Mouse (Mus musculus): ENCODE measurements around the gene Ncdn. TPM values are rescaled to one million over a fixed set of nuclear protein-coding genes. Genes with fewer than 3 reads are reported as not detected.

The Ncdn gene
- total and polyA plus RNA-seq, 3 experiments = 10.3 to 89.1 (median 16.9) TPM

DNA sequence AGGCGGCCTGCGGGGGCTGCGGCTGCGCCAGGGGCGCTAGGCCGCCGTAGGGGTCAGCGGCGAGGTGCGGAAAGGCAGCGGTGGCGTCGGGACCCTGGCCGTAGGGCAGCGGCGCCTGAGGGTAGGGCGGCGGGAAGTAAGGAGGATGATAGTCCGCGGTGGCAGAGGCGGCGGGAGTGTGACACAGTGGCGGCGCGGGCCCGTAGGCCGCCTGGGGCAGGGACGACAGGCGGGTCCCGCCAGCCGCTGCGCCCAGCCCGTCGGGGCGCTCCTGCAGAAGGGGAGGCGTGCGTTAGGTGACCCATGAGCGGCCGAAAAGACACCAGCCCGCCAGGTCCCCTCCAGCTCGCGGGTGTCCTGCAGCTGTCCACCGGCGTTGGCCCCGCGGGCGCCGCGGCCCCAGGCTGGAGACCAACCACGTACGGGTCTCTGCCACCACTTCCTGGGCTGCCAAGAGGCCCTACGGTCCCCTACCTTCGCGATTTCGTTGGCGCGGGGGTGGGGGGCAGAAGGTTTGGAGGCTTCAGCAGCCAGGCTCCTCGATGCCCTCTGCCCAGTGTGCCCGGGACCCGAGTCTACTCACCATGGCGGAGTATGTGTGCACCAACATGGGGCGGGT is 17.7 kb downstream of the Ncdn start:
- Histone ChIP-seq H3K4me1 (ENCODE audit: insufficient read depth, low read depth, low read length) (no peaks in the 10 kb centered on the region), H3K9me3 (replicated peaks) (peaks cover 14% of the 10 kb centered on the region), H3K36me3 (replicated peaks) (no peaks in the 10 kb centered on the region), H3K27me3 (ENCODE audit: insufficient read depth, low read length) (peaks cover 35% of the 10 kb centered on the region), H3K4me3 (ENCODE audit: low read depth, low read length) (no peak overlapping the region)
- DNase-seq (ENCODE audit: low spot score) = no peak
- ATAC-seq (ENCODE audit: extremely low read depth, insufficient number of reproducible peaks, low FRiP score, poor library complexity, severe bottlenecking) = no peak
- no peak for TF ChIP-seq GATA2 (IDR thresholded peaks at IDR 0.05; ENCODE audit: borderline replicate concordance, low read depth, low read length)
- no peak for TF ChIP-seq CTCF (IDR thresholded peaks at IDR 0.05; ENCODE audit: low read depth, low read length)
- TF ChIP-seq POLR2AphosphoS5 (IDR thresholded peaks at IDR 0.05; ENCODE audit: insufficient replicate concordance, low read depth, low read length) = no peak
- TF ChIP-seq GATA1 (IDR thresholded peaks at IDR 0.05; ENCODE audit: borderline replicate concordance, low read length) = no peak
- TF ChIP-seq TAL1 (conservative IDR thresholded peaks at IDR 0.05; ENCODE audit: low read depth, low read length) = no peak

DNA sequence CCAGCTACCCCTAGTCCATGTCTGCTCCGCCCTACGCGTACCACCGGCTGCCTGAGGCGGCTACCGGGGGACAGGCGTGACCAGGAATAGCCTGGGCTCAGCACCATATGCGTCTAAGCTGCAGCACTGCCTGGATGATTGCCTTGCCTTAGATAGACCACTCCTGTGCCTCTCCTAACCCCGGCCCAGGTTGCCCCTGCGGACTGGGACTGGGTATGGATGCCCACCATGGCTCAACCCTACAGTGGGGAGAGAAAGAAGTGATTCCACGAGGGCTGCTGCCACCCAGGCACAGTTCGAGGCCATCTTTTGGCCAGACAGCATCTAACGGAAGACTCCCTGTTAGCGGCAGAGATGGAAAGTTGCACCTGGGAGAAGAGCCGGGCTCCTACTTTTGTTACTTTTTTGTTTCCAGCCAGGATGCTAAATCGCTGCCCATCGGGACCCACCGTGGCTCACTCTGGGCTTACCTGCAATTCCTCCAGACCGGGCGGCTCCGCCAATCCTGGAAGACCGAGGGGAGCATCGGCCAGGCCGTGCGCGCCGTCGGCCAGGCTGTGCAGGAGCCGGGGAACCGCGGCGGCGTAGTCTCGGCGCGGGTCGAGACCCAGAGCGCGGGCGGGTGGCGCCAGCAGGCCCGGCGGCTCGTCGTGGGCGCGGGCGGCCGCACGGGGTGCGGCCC is 18.4 kb downstream of the Ncdn start:
- DNase-seq (ENCODE audit: low spot score) (no peak), ATAC-seq (ENCODE audit: extremely low read depth, insufficient number of reproducible peaks, low FRiP score, poor library complexity, severe bottlenecking) (no peak)
- Histone ChIP-seq H3K4me1 (ENCODE audit: insufficient read depth, low read depth, low read length) (no peaks in the 10 kb centered on the region), H3K27me3 (ENCODE audit: insufficient read depth, low read length) (peaks cover 35% of the 10 kb centered on the region), H3K36me3 (replicated peaks) (no peaks in the 10 kb centered on the region), H3K9me3 (replicated peaks) (peaks cover 14% of the 10 kb centered on the region), H3K4me3 (ENCODE audit: low read depth, low read length) (no peak overlapping the region)
- TF ChIP-seq POLR2AphosphoS5 (IDR thresholded peaks at IDR 0.05; ENCODE audit: insufficient replicate concordance, low read depth, low read length) = no peak
- TF ChIP-seq GATA2 (IDR thresholded peaks at IDR 0.05; ENCODE audit: borderline replicate concordance, low read depth, low read length) = no peak
- TF ChIP-seq CTCF (IDR thresholded peaks at IDR 0.05; ENCODE audit: low read depth, low read length) = no peak
- no peak for TF ChIP-seq TAL1 (conservative IDR thresholded peaks at IDR 0.05; ENCODE audit: low read depth, low read length)

DNA sequence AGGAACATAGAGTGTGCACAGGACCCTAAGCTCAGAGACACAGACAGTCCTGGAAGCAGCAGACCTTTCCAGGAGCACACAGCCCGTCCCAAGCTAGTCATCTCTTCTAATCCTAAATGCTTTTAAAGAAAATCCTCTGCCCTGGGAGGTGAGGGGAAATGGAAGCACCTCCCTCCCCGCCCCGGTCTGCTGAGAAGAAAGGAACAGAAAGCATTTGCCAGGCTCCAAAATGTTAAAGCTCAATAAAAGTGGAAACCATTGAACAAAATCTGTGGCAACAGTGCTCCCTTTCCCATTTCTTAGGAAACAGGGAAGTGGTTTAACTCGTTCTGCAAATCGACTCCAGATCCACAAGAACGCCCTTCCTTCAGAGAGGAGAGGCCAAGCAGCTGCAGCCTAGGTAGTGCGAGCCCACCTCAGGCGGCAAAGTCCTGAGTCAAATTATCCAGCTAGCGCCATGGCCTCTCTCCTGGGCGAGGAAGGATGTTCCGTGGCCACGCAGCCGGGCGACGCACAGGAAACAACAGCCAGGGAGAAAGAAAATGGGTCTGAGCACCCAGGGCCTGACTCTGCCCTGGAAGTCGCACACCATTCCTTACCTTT is 19.1 kb downstream of the Ncdn start:
- ATAC-seq (ENCODE audit: extremely low read depth, insufficient number of reproducible peaks, low FRiP score, poor library complexity, severe bottlenecking) (no peak), DNase-seq (ENCODE audit: low spot score) (no peak)
- H3K36me3 ChIP-seq (replicated peaks) = no peaks in the 10 kb centered on the region
- TF ChIP-seq POLR2AphosphoS5 (IDR thresholded peaks at IDR 0.05; ENCODE audit: insufficient replicate concordance, low read depth, low read length) (no peak), GATA2 (IDR thresholded peaks at IDR 0.05; ENCODE audit: borderline replicate concordance, low read depth, low read length) (no peak)
- peaks cover 14% of the 10 kb centered on the region for H3K9me3 ChIP-seq (replicated peaks)
- H3K27me3 ChIP-seq (ENCODE audit: insufficient read depth, low read length) = peaks cover 32% of the 10 kb centered on the region
- H3K4me3 ChIP-seq (ENCODE audit: low read depth, low read length) = no peak overlapping the region
- no peaks in the 10 kb centered on the region for H3K4me1 ChIP-seq (ENCODE audit: insufficient read depth, low read depth, low read length)

DNA sequence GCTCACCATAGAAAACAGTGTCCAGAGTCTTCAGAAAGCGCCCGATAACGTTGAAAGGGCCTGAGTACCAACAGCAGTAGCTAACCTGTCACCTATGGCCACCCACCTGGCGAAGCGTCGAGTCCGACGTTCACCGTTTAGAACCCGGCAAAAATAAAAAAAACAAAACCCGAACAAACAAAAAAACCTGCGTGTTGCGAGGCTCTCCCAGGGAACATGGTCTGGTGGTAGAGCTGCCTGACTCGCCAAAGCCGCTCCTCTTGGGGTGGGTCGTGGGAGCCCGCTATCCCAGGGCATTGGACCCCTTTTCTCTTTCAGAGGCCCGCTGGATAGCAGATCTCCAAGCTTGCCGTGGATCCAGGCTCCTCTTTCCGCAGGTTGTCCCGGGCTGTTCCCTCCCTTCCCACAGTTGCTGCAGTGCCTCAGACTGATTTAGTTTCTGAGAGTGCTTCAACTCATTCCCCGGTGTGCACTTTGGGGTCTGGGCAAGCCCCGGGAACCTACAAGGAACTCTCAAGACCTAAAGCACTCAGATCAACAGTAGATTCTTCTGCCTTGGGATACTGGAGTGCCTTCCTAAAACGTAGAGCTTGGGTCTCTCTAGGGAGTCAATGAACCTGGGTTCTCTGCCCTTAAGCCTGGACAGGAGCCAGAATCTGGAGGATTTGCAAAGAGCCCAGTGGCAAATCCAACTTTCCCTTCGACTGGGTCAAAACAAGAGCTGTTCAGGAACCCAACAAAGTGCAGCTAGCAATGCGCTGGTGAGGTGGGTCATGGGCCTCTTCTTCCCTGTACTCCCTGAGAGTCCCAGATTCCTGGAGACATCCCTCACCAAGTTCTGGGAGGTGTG is 20.5 kb downstream of the Ncdn start:
- ATAC-seq (ENCODE audit: extremely low read depth, insufficient number of reproducible peaks, low FRiP score, poor library complexity, severe bottlenecking) = no peak
- peaks cover 30% of the 10 kb centered on the region for H3K27me3 ChIP-seq (ENCODE audit: insufficient read depth, low read length)
- H3K9me3 ChIP-seq (replicated peaks) = peaks cover 14% of the 10 kb centered on the region
- no peak for DNase-seq (ENCODE audit: low spot score)
- H3K36me3 ChIP-seq (replicated peaks) = no peaks in the 10 kb centered on the region
- no peak for TF ChIP-seq TAL1 (conservative IDR thresholded peaks at IDR 0.05; ENCODE audit: low read depth, low read length)
- no peak for TF ChIP-seq POLR2AphosphoS5 (IDR thresholded peaks at IDR 0.05; ENCODE audit: insufficient replicate concordance, low read depth, low read length)
- no peak for TF ChIP-seq GATA2 (IDR thresholded peaks at IDR 0.05; ENCODE audit: borderline replicate concordance, low read depth, low read length)
- no peak for TF ChIP-seq GATA1 (IDR thresholded peaks at IDR 0.05; ENCODE audit: borderline replicate concordance, low read length)
- TF ChIP-seq CTCF (IDR thresholded peaks at IDR 0.05; ENCODE audit: low read depth, low read length) = no peak
- H3K4me3 ChIP-seq (ENCODE audit: low read depth, low read length) = no peak overlapping the region
- H3K4me1 ChIP-seq (ENCODE audit: insufficient read depth, low read depth, low read length) = peaks cover 2% of the 10 kb centered on the region; the same call in 1 of the 2 replicates

- no peak for TF ChIP-seq TAL1 (conservative IDR thresholded peaks at IDR 0.05; ENCODE audit: low read depth, low read length)
- no peak for TF ChIP-seq POLR2AphosphoS5 (IDR thresholded peaks at IDR 0.05; ENCODE audit: insufficient replicate concordance, low read depth, low read length)
- no peak for TF ChIP-seq GATA2 (IDR thresholded peaks at IDR 0.05; ENCODE audit: borderline replicate concordance, low read depth, low read length)
- TF ChIP-seq CTCF (IDR thresholded peaks at IDR 0.05; ENCODE audit: low read depth, low read length) = no peak
- TF ChIP-seq GATA1 (IDR thresholded peaks at IDR 0.05; ENCODE audit: borderline replicate concordance, low read length) = no peak
- DNase-seq (ENCODE audit: low spot score) (no peak), ATAC-seq (ENCODE audit: extremely low read depth, insufficient number of reproducible peaks, low FRiP score, poor library complexity, severe bottlenecking) (no peak)
- H3K4me3 ChIP-seq (ENCODE audit: low read depth, low read length) = no peak overlapping the region
- no peaks in the 10 kb centered on the region for H3K36me3 ChIP-seq (replicated peaks)
- H3K27me3 ChIP-seq (ENCODE audit: insufficient read depth, low read length) = peaks cover 30% of the 10 kb centered on the region
- peaks cover 2% of the 10 kb centered on the region; the same call in 1 of the 2 replicates for H3K4me1 ChIP-seq (ENCODE audit: insufficient read depth, low read depth, low read length)
- peaks cover 14% of the 10 kb centered on the region for H3K9me3 ChIP-seq (replicated peaks)
Measured at GRCm38 (mm10) chr4:126732111-126732510, 21.1 kb downstream of the Ncdn start.

DNA sequence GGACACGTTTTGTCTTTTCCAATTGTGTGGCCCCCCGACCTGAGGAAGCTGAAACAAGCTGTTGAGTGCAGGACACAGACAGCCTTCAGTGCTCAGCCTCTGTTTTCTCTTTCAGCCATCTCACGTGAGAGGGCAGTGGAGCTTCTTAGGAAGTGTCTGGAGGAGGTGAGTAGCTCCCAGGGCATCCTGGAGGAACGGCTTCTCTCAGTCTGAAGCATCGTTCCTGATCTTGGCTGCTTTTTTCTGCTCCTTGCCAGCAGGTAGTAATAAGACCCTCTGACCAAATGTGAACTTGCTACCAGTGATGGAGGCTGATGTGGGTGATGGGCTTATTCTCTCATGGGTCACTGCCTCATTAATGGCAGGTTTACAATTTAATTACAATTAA is 45.8 kb downstream of the Ncdn start:
- H3K9me3 ChIP-seq (replicated peaks) = no peaks in the 10 kb centered on the region
- TF ChIP-seq TAL1 (conservative IDR thresholded peaks at IDR 0.05; ENCODE audit: low read depth, low read length) (no peak), GATA2 (IDR thresholded peaks at IDR 0.05; ENCODE audit: borderline replicate concordance, low read depth, low read length) (no peak), GATA1 (IDR thresholded peaks at IDR 0.05; ENCODE audit: borderline replicate concordance, low read length) (no peak), CTCF (IDR thresholded peaks at IDR 0.05; ENCODE audit: low read depth, low read length) (no peak), POLR2AphosphoS5 (IDR thresholded peaks at IDR 0.05; ENCODE audit: insufficient replicate concordance, low read depth, low read length) (no peak)
- H3K27me3 ChIP-seq (ENCODE audit: insufficient read depth, low read length) = no peaks in the 10 kb centered on the region
- no peaks in the 10 kb centered on the region for H3K4me1 ChIP-seq (ENCODE audit: insufficient read depth, low read depth, low read length)
- DNase-seq (ENCODE audit: low spot score) (no peak), ATAC-seq (ENCODE audit: extremely low read depth, insufficient number of reproducible peaks, low FRiP score, poor library complexity, severe bottlenecking) (no peak)
- H3K4me3 ChIP-seq (ENCODE audit: low read depth, low read length) = no peak overlapping the region
- peaks cover 96% of the 10 kb centered on the region for H3K36me3 ChIP-seq (replicated peaks)
